Mouse (Mus musculus) frontal cortex, postnatal 10 days (tissue): ENCODE results near the gene Mgea5.
A peak's percentile ranks its signal among the peaks of the same experiment; 100 is the strongest.

Experiments
- DNase-seq, 2 experiments: peaks; one replicate each; pipeline ENCODE4 v3.0.0; 2022; ENCODE audit warnings: low spot score in 2 of 2, mixed read lengths in 1 of 2

Gene Mgea5

DNA sequence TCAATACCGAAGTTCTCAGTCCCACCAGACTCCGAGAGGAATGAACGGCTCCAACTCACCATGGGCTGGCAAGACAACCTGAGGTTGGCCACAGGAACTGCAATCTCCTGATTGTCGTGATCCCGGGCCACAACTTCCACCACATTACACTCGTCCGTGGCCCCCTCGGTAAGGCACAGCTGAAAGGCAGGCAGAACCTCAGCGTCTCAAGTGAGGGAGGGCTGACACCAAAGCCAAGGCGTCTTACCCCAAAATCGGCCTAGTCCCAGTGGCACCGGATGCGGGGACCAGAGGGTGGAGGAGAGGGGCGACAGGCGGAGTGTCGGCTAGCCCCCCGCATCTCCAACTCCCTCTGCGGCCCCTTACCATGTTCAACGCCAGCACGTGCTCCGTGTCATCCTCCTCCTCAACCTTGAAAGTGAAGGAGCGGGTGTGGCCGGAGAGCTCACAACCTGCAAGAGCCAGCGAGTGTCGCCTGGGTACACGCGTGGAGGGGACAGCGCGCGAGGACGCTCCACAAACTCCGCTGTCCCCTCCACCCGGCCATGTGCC lies 34.9 kb downstream of the Mgea5 start:
- peak; percentile 13 to 19 for DNase-seq

- no peak for DNase-seq
Measured at GRCm38 (mm10) chr19:45748206-45748605, 35.4 kb downstream of the Mgea5 start.

- DNase-seq, result peak; percentile 69 to 85
Measured at GRCm38 (mm10) chr19:45747028-45747867, 36.4 kb downstream of the Mgea5 start.

DNA sequence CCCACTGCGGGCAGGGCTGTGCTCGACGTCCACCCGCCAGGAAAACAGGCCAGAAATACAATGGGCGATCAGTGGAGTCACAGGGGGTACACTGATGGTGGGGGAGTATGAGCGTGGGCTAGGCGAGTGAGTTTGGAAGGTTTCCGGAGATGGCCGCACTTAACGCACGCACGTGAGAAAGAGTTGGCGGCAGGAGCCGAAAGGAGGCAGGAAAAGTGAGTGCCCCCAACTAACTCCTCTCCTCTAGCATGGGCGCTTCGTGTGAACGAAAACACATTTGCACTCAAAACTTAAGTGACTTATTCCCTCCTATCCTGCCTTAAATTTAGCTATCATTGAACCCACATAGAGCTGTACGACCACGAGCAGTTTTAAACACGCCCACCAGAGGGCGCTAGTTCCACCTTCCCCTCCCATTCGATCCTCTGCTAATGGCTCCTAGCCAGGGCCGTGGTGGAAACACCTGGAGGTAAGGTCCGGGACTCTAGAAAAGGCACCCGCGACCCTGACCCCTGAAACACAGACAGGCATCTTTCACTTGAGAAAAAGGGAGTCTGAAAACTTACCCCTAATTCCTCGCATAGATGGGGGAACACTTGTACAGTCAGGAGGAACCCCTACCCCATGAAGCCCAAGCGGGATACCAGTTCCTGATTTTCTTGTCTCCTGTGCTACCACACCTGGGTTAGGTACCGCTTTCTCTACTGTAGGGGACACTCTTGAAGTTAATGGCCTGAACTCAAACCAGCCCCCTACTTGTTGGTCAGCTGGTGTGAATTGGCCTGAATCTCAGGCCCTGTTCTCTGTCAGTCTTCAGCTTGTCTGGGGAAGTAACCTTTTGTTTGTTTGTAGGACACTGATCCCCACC lies 37.2 kb downstream of the Mgea5 start:
- DNase-seq, result peak; percentile 40 to 61

DNA sequence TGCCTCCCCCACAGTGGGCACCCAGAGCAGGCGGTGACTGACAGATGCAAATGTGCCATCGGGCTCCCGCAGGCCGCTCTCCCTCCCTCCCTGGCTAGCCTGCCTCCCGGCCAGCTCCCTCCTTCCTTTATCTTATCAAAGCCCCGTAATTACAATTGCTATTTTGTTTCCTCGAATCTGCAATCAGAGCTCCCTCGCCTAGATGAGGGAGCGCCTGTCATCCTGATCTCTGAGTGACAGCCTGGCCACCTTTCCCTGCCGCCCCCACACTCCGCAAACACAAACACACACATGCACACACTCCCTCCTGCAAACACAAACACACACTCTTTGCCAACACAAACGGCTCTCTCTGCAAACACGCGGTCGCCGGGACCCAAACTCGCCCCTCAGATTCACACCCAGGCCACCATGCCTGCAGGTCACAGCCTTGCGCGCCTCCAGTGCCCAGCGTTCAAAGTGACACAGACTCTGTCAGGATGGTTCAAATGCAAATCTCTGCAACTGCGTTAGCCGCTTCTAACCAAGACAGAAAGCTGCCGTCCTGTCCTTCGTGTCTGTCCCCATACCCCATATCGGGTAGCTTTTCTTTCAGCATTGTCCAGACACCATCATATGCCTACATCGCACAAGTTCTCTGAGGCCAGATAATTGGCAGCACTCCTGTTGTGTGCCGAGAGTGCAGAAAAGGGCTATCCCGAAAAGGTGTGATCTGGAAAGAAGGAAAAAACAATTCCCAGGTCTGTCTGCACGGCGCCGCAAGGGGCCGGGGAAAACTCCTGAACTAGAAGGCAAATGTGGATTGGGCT lies 38.1 kb downstream of the Mgea5 start:
- no peak for DNase-seq

DNA sequence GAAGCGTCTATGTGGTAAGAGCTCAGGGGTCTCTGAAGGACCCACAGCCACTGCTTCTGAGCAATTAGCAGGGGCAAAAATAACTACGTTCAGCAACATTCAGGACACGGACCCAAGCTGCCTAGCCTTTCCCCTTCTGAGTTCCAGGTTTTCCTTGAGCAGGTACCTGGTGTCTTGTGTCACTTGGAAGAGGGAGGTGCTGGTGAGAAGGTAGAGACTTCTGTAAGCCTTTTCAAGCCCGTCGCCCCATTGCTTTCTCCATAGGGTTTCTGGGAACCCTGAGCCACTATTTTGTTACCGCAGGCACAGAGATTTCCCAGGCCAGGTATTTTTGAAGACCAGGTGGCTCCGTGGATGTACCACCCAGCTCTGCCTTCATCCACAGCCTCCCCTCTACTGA lies 40.0 kb downstream of the Mgea5 start:
- DNase-seq, result no peak

- no peak for DNase-seq
Measured at GRCm38 (mm10) chr19:45742984-45743575, 40.6 kb downstream of the Mgea5 start.

GRCm38 (mm10) chr19:45742218-45742983 lies 41.2 kb downstream of the Mgea5 start, which contains the start of gene Fgf8:
Gene Fgf8 (minus strand): TSS chr19:45742915.
- DNase-seq, result no peak

- DNase-seq, result no peak
Measured at GRCm38 (mm10) chr19:45741431-45742217, 42.0 kb downstream of the Mgea5 start.

GRCm38 (mm10) chr19:45740817-45741216 lies 42.8 kb downstream of the Mgea5 start:
- no peak for DNase-seq

DNA sequence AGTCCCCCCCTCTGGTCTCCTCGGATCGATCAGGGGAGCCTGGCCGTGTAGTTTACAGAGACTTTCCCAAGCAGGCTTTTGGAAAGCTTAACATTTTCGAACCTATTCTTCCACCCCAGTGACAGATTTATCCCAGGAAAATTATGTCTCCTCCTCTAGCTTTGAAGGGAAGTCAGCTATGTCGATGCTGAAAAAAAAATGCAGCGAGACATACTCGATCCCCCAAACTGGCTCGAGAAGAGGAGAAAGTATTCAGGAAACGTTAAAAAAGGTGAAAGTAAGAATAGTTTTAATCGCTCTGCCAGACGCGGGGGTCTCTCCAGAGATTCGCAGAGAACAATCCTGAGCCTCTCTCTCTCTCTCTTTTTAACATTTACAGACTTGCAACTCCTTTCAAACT lies 43.4 kb downstream of the Mgea5 start:
- no peak for DNase-seq

- DNase-seq, result no peak
Measured at GRCm38 (mm10) chr19:45738521-45738920, 45.1 kb downstream of the Mgea5 start.

DNA sequence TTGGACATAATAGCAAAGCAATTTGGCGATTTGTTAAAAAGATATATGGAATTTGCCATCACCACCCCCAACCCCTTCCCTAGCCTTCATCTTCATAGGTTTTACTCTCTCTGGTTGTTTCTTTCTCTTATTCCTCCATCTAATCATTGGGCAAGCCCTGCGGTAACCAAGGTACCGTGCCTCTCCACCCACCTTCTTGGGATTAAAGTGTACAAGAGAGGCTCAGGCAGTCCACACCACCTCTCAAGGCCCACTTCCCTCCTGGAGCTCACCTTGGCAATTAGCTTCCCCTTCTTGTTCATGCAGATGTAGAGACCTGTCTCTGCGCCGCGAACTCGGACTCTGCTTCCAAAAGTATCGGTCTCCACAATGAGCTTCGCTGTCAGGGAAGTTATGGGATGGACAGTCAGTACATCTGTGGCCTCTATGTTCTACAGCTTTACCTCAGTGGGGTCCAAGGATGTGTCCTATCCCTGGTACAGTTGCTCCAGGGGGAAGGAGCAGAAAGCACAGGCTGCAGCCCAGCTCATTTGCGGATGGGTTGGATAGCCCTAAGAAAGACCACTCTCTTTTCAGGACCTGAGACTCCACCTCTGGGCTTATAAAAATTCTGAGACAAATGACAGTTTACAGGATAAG lies 45.7 kb downstream of the Mgea5 start:
- no peak for DNase-seq

GRCm38 (mm10) chr19:45737208-45737845 lies 46.3 kb downstream of the Mgea5 start:
- no peak for DNase-seq

DNA sequence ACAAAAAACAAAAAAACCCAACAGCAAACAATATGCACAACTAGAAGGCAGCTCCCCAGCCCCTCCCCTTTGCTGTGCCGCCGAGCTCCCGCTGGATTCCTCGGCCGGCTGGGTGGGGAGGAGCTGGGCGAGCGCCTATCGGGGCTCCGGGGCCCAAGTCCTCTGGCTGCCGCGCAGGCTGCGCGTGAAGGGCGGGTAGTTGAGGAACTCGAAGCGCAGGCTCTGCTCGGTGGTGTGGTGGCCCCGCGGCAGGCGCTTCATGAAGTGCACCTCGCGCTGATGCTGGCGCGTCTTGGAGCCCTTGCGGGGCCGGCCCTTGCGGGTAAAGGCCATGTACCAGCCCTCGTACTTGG lies 46.8 kb downstream of the Mgea5 start:
- DNase-seq, result peak in 1 of 2 experiments; percentile 28

- DNase-seq, result no peak
Measured at GRCm38 (mm10) chr19:45736241-45736640, 47.4 kb downstream of the Mgea5 start.

DNA sequence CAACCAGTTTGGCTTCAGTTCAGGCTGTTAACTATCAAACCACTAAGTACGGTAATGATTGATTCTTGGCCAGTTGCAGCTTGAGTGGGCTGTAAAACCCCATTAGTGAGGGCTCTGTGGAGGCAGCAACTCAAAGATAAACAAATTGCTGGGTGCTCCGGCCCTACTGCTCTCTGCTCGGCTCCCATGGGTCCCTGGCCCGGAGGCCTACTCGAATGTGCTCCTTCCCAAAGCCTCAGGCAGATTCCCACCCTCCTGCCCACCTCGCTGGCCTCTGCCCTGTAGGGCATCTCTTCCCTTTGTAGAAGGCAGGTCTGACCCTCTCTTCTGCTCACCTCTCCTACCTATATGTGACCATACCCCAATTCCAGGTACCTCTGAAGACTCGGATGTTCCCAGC lies 48.9 kb downstream of the Mgea5 start:
- DNase-seq, result no peak

- DNase-seq, result no peak
Measured at GRCm38 (mm10) chr19:45734191-45734590, 49.4 kb downstream of the Mgea5 start.

DNA sequence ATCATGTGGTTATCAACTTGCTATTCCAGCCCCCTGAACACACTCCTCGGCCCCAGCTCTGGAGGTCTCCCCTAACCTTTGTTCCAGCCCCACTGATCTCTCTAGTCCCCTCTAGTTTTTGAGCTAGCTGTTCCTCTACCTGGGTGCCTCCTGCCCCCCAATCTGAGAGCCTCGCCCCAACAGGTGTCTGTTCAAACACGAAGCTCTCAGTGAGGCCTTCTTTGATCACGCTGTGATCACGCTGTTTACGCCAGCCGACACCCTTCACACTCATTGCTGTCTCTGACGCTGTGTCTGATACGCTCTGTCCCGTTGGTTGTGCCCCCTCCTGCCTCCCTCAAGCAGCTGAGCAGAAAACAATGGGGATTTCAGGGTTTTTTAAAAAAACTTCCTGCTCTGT lies 50.1 kb downstream of the Mgea5 start:
- DNase-seq, result no peak
